In genomic region chr10:80533704-80534103, GRCm38 (mm10) we compare ENCODE assay signal across 9 mouse cellular contexts. TPM values are rescaled to one million over a fixed set of nuclear protein-coding genes. Genes with fewer than 3 reads are reported as not detected.
DNase-seq lines count a peak whose midpoint lies in the region; ATAC-seq and TF ChIP-seq lines count a peak whose summit lies in the region.
"Had no signal": no experiment of that assay in that cellular context is flagged by ENCODE, and none has a peak within 500 bp of the region (broad histone marks: within the 10 kb centered on the region; RNA-seq: fewer than 3 reads in every experiment).

No protein-coding gene starts in this region.

- peak; percentile 32 to 40 for DNase-seq in heart, postnatal 10 days
- no peak for DNase-seq in heart, postnatal 36 days
- peak; percentile 92 for DNase-seq in MEL (ENCODE audit: low read depth, low spot score)
- DNase-seq in left cerebral cortex, postnatal 36 days (ENCODE audit: low spot score in 2 of 2) = no peak
- no peak for DNase-seq in right cerebral cortex, postnatal 10 days (ENCODE audit: low spot score in 2 of 2)
- no peak for DNase-seq in cerebellum, postnatal 10 days

- no peaks in the 10 kb centered on the region for H3K9me3 ChIP-seq in MEL (replicated peaks; ENCODE audit: insufficient read depth, low read length)
- H3K9me3 ChIP-seq: megakaryocyte, embryonic 14.5 days had no signal

- TF ChIP-seq POLR2A in MEL (IDR thresholded peaks at IDR 0.05; ENCODE audit: control insufficient read depth in 1 of 2, insufficient read depth in 1 of 2, low read depth in 1 of 2, low read length in 2 of 2, poor library complexity in 1 of 2) = peak in 1 of 2 experiments; percentile 70; a peak in 2 of 4 replicates

- TF ChIP-seq EP300 in MEL (IDR thresholded peaks at IDR 0.05; ENCODE audit: low read depth in 1 of 2, low read length in 2 of 2) = 0 out of 4 replicates have a peak, but pooled peaks of 1 of the 2 experiments have one; percentile 28

- H3K4me3 ChIP-seq in MEL (ENCODE audit: control insufficient read depth in 1 of 2, insufficient read depth in 1 of 2, low read depth in 2 of 2, low read length in 2 of 2) = peak overlapping the region; percentile 2 to 28; a peak in 2 of 4 replicates

- intact Hi-C loops in heart, postnatal 10 days (cut with DNase I) = loop anchor here (10.0 kb wide), 1 partner anchor 229 kb away; no protein-coding TSS in a partner anchor
- intact Hi-C loops in heart, postnatal 36 days (cut with DNase I) = no loop called here
- intact Hi-C loops in left cerebral cortex, postnatal 36 days (cut with DNase I) = no loop called here

- H3K27ac ChIP-seq in MEL (ENCODE audit: control insufficient read depth, low read depth, low read length) = no peak overlapping the region

- peak; percentile 28; the same call in 1 of the 2 replicates for ATAC-seq in granulocyte monocyte progenitor cell, adult 5-6 weeks (replicated peaks; ENCODE audit: poor library complexity, severe bottlenecking)
- ATAC-seq in megakaryocyte-erythroid progenitor cell, adult 5-6 weeks (replicated peaks; ENCODE audit: low FRiP score, low TSS enrichment, poor library complexity, severe bottlenecking) = peak; percentile 74

- peaks cover 10 to 33% of the 10 kb centered on the region in 2 experiments; a peak in 3 of 4 replicates for H3K4me1 ChIP-seq in MEL (ENCODE audit: control insufficient read depth in 1 of 2, insufficient read depth in 2 of 2, low read length in 2 of 2)

- no peaks in the 10 kb centered on the region for H3K27me3 ChIP-seq in MEL (ENCODE audit: control insufficient read depth in 1 of 2, insufficient read depth in 2 of 2, low read length in 2 of 2)

- peaks cover 0 to 12% of the 10 kb centered on the region in 2 experiments; a peak in 2 of 4 replicates for H3K36me3 ChIP-seq in MEL (ENCODE audit: control insufficient read depth in 1 of 2, insufficient read depth in 2 of 2, low read length in 2 of 2)

- H3K9ac ChIP-seq in MEL (ENCODE audit: control insufficient read depth, low read depth, low read length, poor library complexity, severe bottlenecking) = no peak overlapping the region; the same call in 1 of the 2 replicates

- TF ChIP-seq CTCF in MEL (IDR thresholded peaks at IDR 0.05 in 2 of 3, conservative IDR thresholded peaks at IDR 0.05 in 1 of 3; ENCODE audit: control insufficient read depth in 1 of 3, insufficient read depth in 1 of 3, low read depth in 2 of 3, low read length in 3 of 3, poor library complexity in 1 of 3, severe bottlenecking in 1 of 3) = no peak

- no peak for TF ChIP-seq RAD21 in MEL (IDR thresholded peaks at IDR 0.05; ENCODE audit: low read depth, low read length)

- H3K79me2 ChIP-seq in MEL (ENCODE audit: control insufficient read depth, insufficient read depth, low read length, poor library complexity) = no peaks in the 10 kb centered on the region

TF ChIP-seq in MEL, 35 proteins besides CTCF, POLR2A, EP300 and RAD21:
- TF ChIP-seq TBP (IDR thresholded peaks at IDR 0.05; ENCODE audit: low read depth, low read length) (peak; percentile 44; the same call in 1 of the 2 replicates), NELFE (IDR thresholded peaks at IDR 0.05; ENCODE audit: low read depth, low read length) (peak; percentile 59), ETS1 (IDR thresholded peaks at IDR 0.05; ENCODE audit: low read depth, low read length) (0 out of 2 replicates have a peak, but pooled peaks have one; percentile 18), SIN3A (IDR thresholded peaks at IDR 0.05; ENCODE audit: low read length) (peak; percentile 44; the same call in 1 of the 2 replicates), USF2 (IDR thresholded peaks at IDR 0.05; ENCODE audit: borderline replicate concordance in 1 of 2, insufficient read depth in 1 of 2, low read depth in 1 of 2, low read length in 2 of 2) (no peak), ZMIZ1 (IDR thresholded peaks at IDR 0.05; ENCODE audit: low read depth, low read length) (peak; percentile 59), BHLHE40 (IDR thresholded peaks at IDR 0.05; ENCODE audit: borderline replicate concordance, low read depth, low read length) (no peak), MAX (IDR thresholded peaks at IDR 0.05; ENCODE audit: low read length) (no peak)

RNA-seq across cellular contexts. Expression of gene Atp8b3, which starts 5.2 kb away (rescaled TPM):
- total RNA-seq in heart, postnatal 10 days (2021) = not detected
- not detected for total RNA-seq in heart, postnatal 36 days (2021)
- 0.03 TPM in 1 of 2 replicates, not detected in the other for total RNA-seq in MEL (2012; rRNA removed)
- under 1 TPM in 1 of 2 experiments, not detected in 1; 0.13 TPM for polyA plus RNA-seq in MEL (2012; ENCODE audit: insufficient read depth in 1 of 2, insufficient read length in 2 of 2, low read depth in 1 of 2, low replicate concordance in 2 of 2, missing spikeins in 1 of 2)
- total RNA-seq in granulocyte monocyte progenitor cell, adult 5-6 weeks (2014; fragmentation: Nextera tagmentation) = 0.64 TPM in 1 of 2 replicates, not detected in the other
- not detected in 2 replicates for total RNA-seq in granulocyte monocyte progenitor cell, adult 5-6 weeks (2017)
- total RNA-seq in megakaryocyte-erythroid progenitor cell, adult 5-6 weeks (2014; fragmentation: Nextera tagmentation) = not detected in 2 replicates
- total RNA-seq in megakaryocyte-erythroid progenitor cell, adult 5-6 weeks (2017) = not detected in 2 replicates
- total RNA-seq in left cerebral cortex, postnatal 36 days (2021) = under 1 TPM; 0.20 to 0.27 TPM

RNA-seq across cellular contexts. Expression of gene Rexo1, which starts 27.7 kb away (rescaled TPM):
- 10 to 100 TPM; 20.3 to 21.5 TPM for total RNA-seq in heart, postnatal 10 days (2021)
- 10 to 100 TPM; 12.3 to 13.7 TPM for total RNA-seq in heart, postnatal 36 days (2021)
- total RNA-seq in MEL (2012; rRNA removed) = 14.3 and 14.7 TPM in 2 replicates
- polyA plus RNA-seq in MEL (2012; ENCODE audit: insufficient read depth in 1 of 2, insufficient read length in 2 of 2, low read depth in 1 of 2, low replicate concordance in 2 of 2, missing spikeins in 1 of 2) = 10 to 100 TPM in 1 of 2 experiments, not detected in 1; 54.6 TPM
- total RNA-seq in granulocyte monocyte progenitor cell, adult 5-6 weeks (2014; fragmentation: Nextera tagmentation) = 43.7 and 48.2 TPM in 2 replicates
- 17.5 and 28.8 TPM in 2 replicates for total RNA-seq in granulocyte monocyte progenitor cell, adult 5-6 weeks (2017)
- total RNA-seq in megakaryocyte-erythroid progenitor cell, adult 5-6 weeks (2014; fragmentation: Nextera tagmentation) = 52.1 and 57.1 TPM in 2 replicates
- 9.8 and 15.3 TPM in 2 replicates for total RNA-seq in megakaryocyte-erythroid progenitor cell, adult 5-6 weeks (2017)
- 10 to 100 TPM; 43.5 to 56.8 TPM for total RNA-seq in left cerebral cortex, postnatal 36 days (2021)

RNA-seq across cellular contexts. Expression of gene Onecut3, which starts 39.1 kb away (rescaled TPM):
- total RNA-seq in heart, postnatal 10 days (2021) = not detected
- total RNA-seq in heart, postnatal 36 days (2021) = not detected
- total RNA-seq in MEL (2012; rRNA removed) = not detected in 2 replicates
- not detected for polyA plus RNA-seq in MEL (2012; ENCODE audit: insufficient read depth in 1 of 2, insufficient read length in 2 of 2, low read depth in 1 of 2, low replicate concordance in 2 of 2, missing spikeins in 1 of 2)
- not detected in 2 replicates for total RNA-seq in granulocyte monocyte progenitor cell, adult 5-6 weeks (2014; fragmentation: Nextera tagmentation)
- total RNA-seq in granulocyte monocyte progenitor cell, adult 5-6 weeks (2017) = not detected in 2 replicates
- total RNA-seq in megakaryocyte-erythroid progenitor cell, adult 5-6 weeks (2014; fragmentation: Nextera tagmentation) = not detected in 2 replicates
- total RNA-seq in megakaryocyte-erythroid progenitor cell, adult 5-6 weeks (2017) = not detected in 2 replicates
- total RNA-seq in left cerebral cortex, postnatal 36 days (2021) = not detected

RNA-seq across cellular contexts. Expression of gene Klf16, which starts 43.4 kb away (rescaled TPM):
- 1 to 10 TPM; 5.9 to 6.9 TPM for total RNA-seq in heart, postnatal 10 days (2021)
- 1 to 10 TPM; 3.6 to 4.5 TPM for total RNA-seq in heart, postnatal 36 days (2021)
- 30.0 and 37.1 TPM in 2 replicates for total RNA-seq in MEL (2012; rRNA removed)
- polyA plus RNA-seq in MEL (2012; ENCODE audit: insufficient read depth in 1 of 2, insufficient read length in 2 of 2, low read depth in 1 of 2, low replicate concordance in 2 of 2, missing spikeins in 1 of 2) = 10 to 100 TPM in 1 of 2 experiments, not detected in 1; 51.1 TPM
- 9.3 and 10.1 TPM in 2 replicates for total RNA-seq in granulocyte monocyte progenitor cell, adult 5-6 weeks (2014; fragmentation: Nextera tagmentation)
- total RNA-seq in granulocyte monocyte progenitor cell, adult 5-6 weeks (2017) = 2.8 and 6.8 TPM in 2 replicates
- total RNA-seq in megakaryocyte-erythroid progenitor cell, adult 5-6 weeks (2014; fragmentation: Nextera tagmentation) = 21.0 and 24.9 TPM in 2 replicates
- total RNA-seq in megakaryocyte-erythroid progenitor cell, adult 5-6 weeks (2017) = 7.2 and 14.6 TPM in 2 replicates
- 10 to 100 TPM; 51.6 to 54.2 TPM for total RNA-seq in left cerebral cortex, postnatal 36 days (2021)

RNA-seq across cellular contexts. Expression of gene Abhd17a, which starts 56.4 kb away (rescaled TPM):
- 100 to 1,000 TPM in 1 of 2 experiments, 10 to 100 TPM in 1; 92.2 to 102 TPM for total RNA-seq in heart, postnatal 10 days (2021)
- 10 to 100 TPM; 48.3 to 51.2 TPM for total RNA-seq in heart, postnatal 36 days (2021)
- 89.6 and 98.5 TPM in 2 replicates for total RNA-seq in MEL (2012; rRNA removed)
- polyA plus RNA-seq in MEL (2012; ENCODE audit: insufficient read depth in 1 of 2, insufficient read length in 2 of 2, low read depth in 1 of 2, low replicate concordance in 2 of 2, missing spikeins in 1 of 2) = 100 to 1,000 TPM in 1 of 2 experiments, 10 to 100 TPM in 1; 96.2 to 136 TPM
- total RNA-seq in granulocyte monocyte progenitor cell, adult 5-6 weeks (2014; fragmentation: Nextera tagmentation) = 27.7 and 36.2 TPM in 2 replicates
- total RNA-seq in granulocyte monocyte progenitor cell, adult 5-6 weeks (2017) = 24.2 and 33.5 TPM in 2 replicates
- 55.0 and 63.1 TPM in 2 replicates for total RNA-seq in megakaryocyte-erythroid progenitor cell, adult 5-6 weeks (2014; fragmentation: Nextera tagmentation)
- 13.7 and 19.4 TPM in 2 replicates for total RNA-seq in megakaryocyte-erythroid progenitor cell, adult 5-6 weeks (2017)
- total RNA-seq in left cerebral cortex, postnatal 36 days (2021) = 100 to 1,000 TPM; 181 to 238 TPM

Comparison
In these comparisons a context has a peak if more than half of its experiments do, and no peak if none do; other contexts are left out.
1. DNase-seq: peak in heart, postnatal 10 days (2 of 2) and MEL (single experiment); none in heart, postnatal 36 days (0 of 2), left cerebral cortex, postnatal 36 days (0 of 2), right cerebral cortex, postnatal 10 days (0 of 2) and cerebellum, postnatal 10 days (0 of 2).